Mouse (Mus musculus) intestine, embryonic 14.5 days (tissue): Measurements from ENCODE around the gene Spint5. TPM values are rescaled to one million over a fixed set of nuclear protein-coding genes. Genes with fewer than 3 reads are reported as not detected.

ENCODE experiments used
- ATAC-seq: fragments of 200-750 bp; cut with Nextera tagmentation; replicated peaks from 2 replicates; pipeline ENCODE4 v1.8.0; 2017; ENCODE audit warnings: low read depth, moderate number of reproducible peaks, moderate TSS enrichment, moderate library complexity; ENCODE audit not compliant: low FRiP score, low TSS enrichment
- DNase-seq: peaks from one replicate; pipeline ENCODE4 v3.0.0-alpha.2; 2018; ENCODE audit warnings: low spot score
- H3K27ac ChIP-seq: fragments of 300-500 bp; sonication (generic); 2 replicates; pipeline ENCODE4 v1.5.1; 2014; ENCODE audit warnings: low read depth, mild to moderate bottlenecking, control low read depth
- H3K27me3 ChIP-seq: fragments of 300-500 bp; sonication (generic); replicated peaks from 2 replicates; pipeline ENCODE4 v1.6.1; 2014; ENCODE audit warnings: low read length, control low read depth; ENCODE audit not compliant: control insufficient read depth, insufficient read depth
- H3K36me3 ChIP-seq: fragments of 300-500 bp; sonication (generic); 2 replicates; pipeline ENCODE4 v1.6.1; 2014; ENCODE audit warnings: low read length, control low read depth; ENCODE audit not compliant: control insufficient read depth, insufficient read depth
- H3K4me1 ChIP-seq: fragments of 300-500 bp; sonication (generic); replicated peaks from 2 replicates; pipeline ENCODE4 v1.6.1; 2014; ENCODE audit warnings: low read length, control low read depth, mixed read lengths; ENCODE audit not compliant: control insufficient read depth, insufficient read depth
- H3K4me2 ChIP-seq: fragments of 300-500 bp; sonication (generic); 2 replicates; pipeline ENCODE4 v1.6.1; 2014; ENCODE audit warnings: low read length
- H3K4me3 ChIP-seq: fragments of 300-500 bp; sonication (generic); 2 replicates; pipeline ENCODE4 v1.5.1; 2014; ENCODE audit warnings: low read depth, low read length, control low read depth, mixed read lengths
- H3K9ac ChIP-seq: fragments of 300-500 bp; sonication (generic); 2 replicates; pipeline ENCODE4 v1.6.1; 2014; ENCODE audit warnings: mild to moderate bottlenecking, low read length
- H3K9me3 ChIP-seq: fragments of 300-500 bp; sonication (generic); 2 replicates; pipeline ENCODE4 v1.6.1; 2016; ENCODE audit warnings: low read length, control low read depth; ENCODE audit not compliant: control insufficient read depth
- WGBS: fragments of 180-500 bp; shearing (Covaris S2); extraction: QIAGEN DNeasy Blood & Tissue Kit; methylation state at CpG from one replicate; pipeline ENCODE4 v1.1.7; 2014; 5-methylcytosine and 5-hydroxymethylcytosine counted together
- polyA plus RNA-seq: library from polyadenylated mRNA; unstranded; fragments of >200 nt; fragmentation: Nextera tagmentation; extraction: Ambion mirVana; gene quantifications from 2 replicates; pipeline ENCODE4 v1.2.1, GENCODE M21; 2014

Spint5 gene
- polyA plus RNA-seq, result not detected in 2 replicates

DNA sequence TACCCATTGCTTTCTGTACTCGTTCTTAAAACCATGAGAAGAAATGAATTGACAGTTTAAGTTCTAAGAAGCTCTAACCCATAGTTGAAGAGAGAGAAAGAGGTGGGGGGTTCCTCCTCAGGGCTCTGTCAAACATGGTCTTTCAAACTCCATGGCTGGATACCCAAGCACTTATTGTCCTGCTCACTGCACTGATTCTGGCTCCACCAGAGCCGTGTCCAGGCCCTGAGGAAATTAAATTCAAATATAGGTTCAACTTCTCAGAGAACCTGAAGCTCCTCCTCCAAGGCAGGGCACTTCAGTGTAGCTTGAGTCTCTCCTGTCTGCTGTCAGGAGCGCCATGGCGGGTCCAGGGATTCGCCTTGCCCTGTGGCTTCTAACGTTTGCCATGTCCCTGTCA, at the start of gene Spint5:
TSS of gene Spint5 (plus strand) at position 301 of the 400 bp plus-strand sequence.
- no peaks in the 10 kb centered on the region for H3K4me1 ChIP-seq
- no peaks in the 10 kb centered on the region for H3K36me3 ChIP-seq
- H3K9ac ChIP-seq, result no peak within 1 kb of the TSS
- 84% methylated on average over 6 of the region's 6 CpGs for WGBS
- no peak for DNase-seq
- no peak within 1 kb of the TSS for H3K4me3 ChIP-seq
- no peak within 1 kb of the TSS for H3K4me2 ChIP-seq
- no peak within 1 kb of the TSS for H3K27ac ChIP-seq
- no peaks in the 10 kb centered on the region for H3K9me3 ChIP-seq
- H3K27me3 ChIP-seq, result no peaks in the 10 kb centered on the region
- no peak for ATAC-seq

DNA sequence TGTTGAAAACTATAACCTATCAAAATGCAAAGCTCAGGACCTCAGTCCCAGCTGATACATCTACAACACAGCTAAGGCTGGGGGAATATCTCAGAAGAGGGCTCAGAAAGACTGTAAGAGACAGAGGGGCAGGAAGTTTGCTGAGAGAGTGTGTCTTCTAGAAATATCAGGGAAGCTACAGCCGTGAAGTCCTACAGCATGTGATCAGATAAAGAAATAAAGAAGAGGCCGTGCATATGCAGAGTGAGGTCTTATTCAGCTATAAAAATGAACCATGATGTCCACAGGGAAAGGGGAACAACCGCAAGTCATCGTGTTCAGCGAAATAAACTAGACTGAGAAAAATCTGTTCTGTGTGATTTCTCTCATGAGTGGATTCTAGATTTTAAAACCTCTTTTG, 44.8 kb upstream of the Spint5 start:
- no peak overlapping the region for H3K9ac ChIP-seq
- H3K4me1 ChIP-seq, result no peaks in the 10 kb centered on the region
- ATAC-seq, result no peak
- no peak for DNase-seq
- H3K4me3 ChIP-seq, result no peak overlapping the region
- H3K36me3 ChIP-seq, result no peaks in the 10 kb centered on the region
- H3K4me2 ChIP-seq, result no peak overlapping the region
- H3K27me3 ChIP-seq, result no peaks in the 10 kb centered on the region
- 80% methylated on average over 5 of the region's 5 CpGs for WGBS
- H3K27ac ChIP-seq, result no peak overlapping the region
- no peaks in the 10 kb centered on the region for H3K9me3 ChIP-seq

DNA sequence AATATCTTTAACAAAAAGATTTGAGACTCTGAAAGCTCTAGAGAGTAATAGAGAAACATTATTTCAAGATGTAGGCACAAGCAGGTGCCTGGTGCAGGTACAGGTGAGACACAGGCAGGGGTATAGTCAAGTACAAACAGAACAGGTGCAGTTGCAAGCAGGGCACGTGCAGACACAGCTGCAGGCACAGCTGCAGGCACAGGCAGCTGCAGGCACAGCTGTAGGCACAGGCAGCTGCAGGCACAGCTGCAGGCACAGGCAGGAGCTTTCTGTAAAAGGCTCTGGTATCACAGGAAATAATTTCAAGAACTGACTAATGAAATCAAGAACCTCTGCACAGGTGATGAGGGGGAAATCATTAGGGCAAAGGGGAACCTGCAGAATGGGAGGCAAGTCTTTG, 44.2 kb upstream of the Spint5 start:
- H3K27me3 ChIP-seq, result no peaks in the 10 kb centered on the region
- no peak overlapping the region for H3K4me2 ChIP-seq
- H3K9ac ChIP-seq, result no peak overlapping the region
- no peak overlapping the region for H3K4me3 ChIP-seq
- ATAC-seq, result no peak
- no peak for DNase-seq
- no peak overlapping the region for H3K27ac ChIP-seq
- H3K9me3 ChIP-seq, result no peaks in the 10 kb centered on the region
- H3K36me3 ChIP-seq, result no peaks in the 10 kb centered on the region
- H3K4me1 ChIP-seq, result no peaks in the 10 kb centered on the region
- WGBS, result 37% methylated on average over 1 of the region's 1 CpGs

DNA sequence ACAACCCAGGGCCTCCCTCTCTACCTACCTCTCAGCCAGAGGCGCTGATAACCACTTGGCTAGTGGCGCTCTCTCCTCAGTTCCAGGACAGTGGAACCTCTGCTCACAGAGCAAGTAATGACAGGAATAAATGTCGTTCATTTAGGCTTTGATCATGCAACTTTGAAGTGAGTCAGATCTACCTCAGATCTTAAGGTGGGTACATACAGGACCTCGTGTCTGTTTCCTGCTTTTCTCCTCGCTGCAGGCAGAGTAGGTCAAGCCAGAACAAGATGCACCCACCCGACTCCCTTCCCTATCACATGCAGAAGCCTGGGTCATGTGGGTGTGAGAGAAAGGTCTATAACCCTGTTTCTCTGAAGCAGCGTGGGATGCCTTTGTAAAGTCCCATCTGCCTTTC, 41.1 kb upstream of the Spint5 start, which contains the start of gene Wfdc11:
TSS of gene Wfdc11 (minus strand) at position 101 of the 400 bp plus-strand sequence.
- DNase-seq, result no peak
- no peak within 1 kb of the TSS for H3K4me2 ChIP-seq
- 80% methylated on average over 7 of the region's 7 CpGs for WGBS
- H3K27me3 ChIP-seq, result no peaks in the 10 kb centered on the region
- H3K36me3 ChIP-seq, result no peaks in the 10 kb centered on the region
- H3K4me3 ChIP-seq, result no peak within 1 kb of the TSS
- no peak within 1 kb of the TSS for H3K27ac ChIP-seq
- no peaks in the 10 kb centered on the region for H3K9me3 ChIP-seq
- 0 out of 2 replicates have a peak, but pooled peaks cover 5% of the 10 kb centered on the region for H3K4me1 ChIP-seq
- no peak for ATAC-seq
- no peak within 1 kb of the TSS for H3K9ac ChIP-seq

DNA sequence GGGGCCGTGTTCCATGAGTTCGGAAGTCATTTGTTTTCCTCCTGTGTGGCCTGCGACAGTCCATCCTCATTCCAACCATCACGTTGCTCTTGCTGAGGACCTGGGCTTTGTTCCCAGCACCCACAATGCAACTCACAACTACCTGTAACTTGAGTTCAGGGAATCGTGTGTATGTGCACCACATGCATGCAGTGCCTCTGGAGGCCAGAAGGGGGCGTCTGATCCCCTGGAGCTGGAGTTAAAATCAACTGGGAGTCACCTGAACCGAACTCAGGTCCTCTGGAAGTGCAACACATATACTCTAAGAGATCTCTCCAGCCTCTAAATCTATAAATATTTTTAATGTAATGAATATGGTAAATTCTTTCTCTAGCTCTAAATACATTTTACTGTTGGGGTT, 39.0 kb upstream of the Spint5 start:
- no peak for ATAC-seq
- DNase-seq, result no peak
- WGBS, result 80% methylated on average over 7 of the region's 7 CpGs
- Histone ChIP-seq H3K9ac (no peak overlapping the region), H3K27me3 (no peaks in the 10 kb centered on the region), H3K4me1 (0 out of 2 replicates have a peak, but pooled peaks cover 6% of the 10 kb centered on the region), H3K9me3 (no peaks in the 10 kb centered on the region), H3K4me2 (no peak overlapping the region), H3K27ac (no peak overlapping the region), H3K4me3 (no peak overlapping the region), H3K36me3 (no peaks in the 10 kb centered on the region)

DNA sequence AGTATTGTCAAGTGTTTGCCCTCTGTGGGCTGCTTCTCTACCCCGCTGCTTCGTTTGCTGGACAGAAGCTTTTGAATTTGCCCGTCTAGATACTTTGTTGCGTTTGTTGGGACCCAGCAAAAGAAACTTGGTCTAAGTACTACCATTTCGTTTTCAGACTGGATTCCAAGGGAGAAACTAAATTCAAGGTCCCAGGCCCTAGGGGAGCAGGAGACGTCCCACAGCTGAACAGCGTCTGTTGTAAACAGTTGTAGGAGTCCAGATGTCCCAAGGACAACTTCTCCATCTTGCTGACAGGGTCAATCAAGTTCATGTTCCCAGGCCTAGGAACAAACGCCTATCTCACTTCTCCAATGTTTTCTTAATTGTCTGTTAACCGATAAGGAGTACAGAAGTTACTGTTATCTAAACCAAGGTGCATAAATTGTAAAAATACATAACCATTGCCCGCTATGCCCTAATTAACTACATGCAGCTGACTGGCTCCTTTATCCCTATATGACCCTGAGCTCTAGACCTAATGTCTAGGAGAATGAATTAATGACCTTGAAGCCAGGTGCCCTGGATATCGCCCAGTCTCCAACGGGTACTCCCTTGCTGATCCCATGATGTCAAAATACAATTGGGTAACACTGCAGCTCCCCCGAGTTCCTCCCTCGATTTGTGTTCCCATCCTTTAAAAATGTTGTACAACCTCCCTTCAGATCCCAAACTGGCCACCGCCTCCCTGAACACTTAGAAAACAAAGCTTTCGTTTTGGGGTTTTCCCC, 38.0 kb upstream of the Spint5 start:
- Histone ChIP-seq H3K4me2 (no peak overlapping the region), H3K27me3 (no peaks in the 10 kb centered on the region)

DNA sequence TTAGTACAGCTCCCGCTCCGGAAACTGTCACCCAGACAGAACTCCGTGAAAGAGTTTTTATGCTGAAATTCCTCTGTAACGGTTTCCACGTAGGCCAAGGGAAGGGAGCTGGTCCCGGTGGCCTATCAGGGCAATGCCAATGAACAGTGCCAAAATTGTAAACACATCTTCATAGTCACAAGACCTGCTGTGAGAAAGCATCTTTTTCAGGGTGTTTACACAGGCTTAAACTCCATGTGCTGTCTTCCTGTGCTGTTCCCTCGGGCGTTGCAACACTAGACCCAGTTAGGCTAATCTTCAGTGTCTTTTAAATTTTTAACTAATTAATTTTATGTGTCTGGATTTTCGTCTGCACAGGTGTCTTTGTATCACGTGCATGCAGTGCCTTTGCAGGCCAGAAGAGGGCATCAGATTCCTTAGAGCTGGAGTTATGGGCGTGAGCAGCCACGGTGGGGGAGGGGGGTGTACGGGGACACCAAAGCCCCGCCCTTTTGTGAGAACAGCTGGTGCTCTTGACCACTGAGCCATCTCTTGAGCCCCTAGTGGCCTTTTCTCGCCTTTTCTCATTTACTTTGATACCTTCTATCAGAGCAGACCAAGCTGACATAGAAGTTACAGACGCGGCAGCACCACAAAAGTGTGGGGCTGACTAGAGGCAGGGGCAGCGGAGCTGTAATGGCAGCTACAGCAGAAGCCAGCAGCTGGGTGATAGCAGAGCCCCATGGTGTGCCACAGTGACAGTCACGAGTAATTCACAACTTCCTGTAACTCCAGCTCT, 36.1 kb upstream of the Spint5 start:
- 0 out of 2 replicates have a peak, but pooled peaks cover 6% of the 10 kb centered on the region for H3K4me1 ChIP-seq
- ATAC-seq, result 0 out of 2 replicates have a peak, but pooled peaks have one; percentile 50
- WGBS, result 17% methylated on average over 19 of the region's 19 CpGs

More for the DNA sequence above, 38.0 kb upstream of the Spint5 start:
- H3K9me3 ChIP-seq, result no peaks in the 10 kb centered on the region
- no peak overlapping the region for H3K9ac ChIP-seq
- WGBS, result 73% methylated on average over 16 of the region's 16 CpGs
- H3K27ac ChIP-seq, result no peak overlapping the region
- H3K36me3 ChIP-seq, result no peaks in the 10 kb centered on the region
- DNase-seq, result no peak
- 0 out of 2 replicates have a peak, but pooled peaks cover 6% of the 10 kb centered on the region for H3K4me1 ChIP-seq
- no peak for ATAC-seq
- H3K4me3 ChIP-seq, result no peak overlapping the region

DNA sequence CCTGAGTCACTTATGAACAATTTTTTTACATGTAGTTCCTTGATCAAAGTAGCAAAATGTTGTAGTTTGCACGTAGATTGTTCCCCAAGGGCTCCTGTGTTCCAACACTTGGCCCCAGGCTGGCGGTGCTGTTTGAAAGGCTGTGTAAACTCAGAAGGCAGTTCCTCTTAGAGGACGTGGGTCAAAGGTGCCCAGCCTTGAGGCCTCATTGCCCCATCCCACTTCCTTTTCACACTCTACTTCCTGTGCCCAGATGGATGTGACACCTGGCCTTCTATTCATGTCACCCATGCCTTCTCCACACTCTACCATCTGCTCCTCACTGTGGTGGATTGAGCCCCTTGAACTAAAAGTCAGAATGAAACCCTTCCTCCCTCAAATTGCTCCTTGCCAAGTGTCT, 35.2 kb upstream of the Spint5 start:
- WGBS, result 34% methylated on average over 3 of the region's 3 CpGs
- Histone ChIP-seq H3K4me3 (no peak overlapping the region), H3K4me1 (0 out of 2 replicates have a peak, but pooled peaks cover 6% of the 10 kb centered on the region), H3K4me2 (no peak overlapping the region), H3K9me3 (no peaks in the 10 kb centered on the region), H3K36me3 (no peaks in the 10 kb centered on the region), H3K27ac (0 out of 2 replicates have a peak overlapping the region, but pooled peaks have one; percentile 4), H3K9ac (no peak overlapping the region), H3K27me3 (no peaks in the 10 kb centered on the region)
- no peak for ATAC-seq
- no peak for DNase-seq

More for the DNA sequence above, 36.1 kb upstream of the Spint5 start:
- peak overlapping the region; percentile 8; the same call in 1 of the 2 replicates for H3K4me3 ChIP-seq
- H3K27ac ChIP-seq, result 0 out of 2 replicates have a peak overlapping the region, but pooled peaks have one; percentile 6
- H3K36me3 ChIP-seq, result no peaks in the 10 kb centered on the region
- no peaks in the 10 kb centered on the region for H3K9me3 ChIP-seq
- no peak overlapping the region for H3K9ac ChIP-seq
- no peaks in the 10 kb centered on the region for H3K27me3 ChIP-seq
- peak overlapping the region; percentile 39 for H3K4me2 ChIP-seq
- peak; percentile 88 for DNase-seq
